Mouse (Mus musculus) midbrain, embryonic 12.5 days (tissue): ENCODE data around the gene Gpkow. TPM values are rescaled to one million over a fixed set of nuclear protein-coding genes. Genes with fewer than 3 reads are reported as not detected.
"Not testable (repeated sequence)": the region's sequence is repeated elsewhere in the genome, so short reads cannot be mapped to it uniquely, and the experiment has no call there.

Source experiments
- ATAC-seq: fragments of 200-750 bp; cut with Nextera tagmentation; 2 replicates; pipeline ENCODE4 v1.8.0; 2017; ENCODE audit warnings: low read depth, moderate TSS enrichment, moderate library complexity; ENCODE audit not compliant: low FRiP score
- H3K27ac ChIP-seq: fragments of 300-500 bp; sonication (generic); replicated peaks from 2 replicates; pipeline ENCODE4 v1.5.1; 2016; ENCODE audit warnings: mild to moderate bottlenecking
- H3K27me3 ChIP-seq: fragments of 300-500 bp; sonication (generic); 2 replicates; pipeline ENCODE4 v1.6.1; 2016; ENCODE audit warnings: mild to moderate bottlenecking
- H3K36me3 ChIP-seq: fragments of 300-500 bp; sonication (generic); 2 replicates; pipeline ENCODE4 v1.6.1; 2016
- H3K4me1 ChIP-seq: fragments of 300-500 bp; sonication (generic); 2 replicates; pipeline ENCODE4 v1.6.1; 2016
- H3K4me2 ChIP-seq: fragments of 300-500 bp; sonication (generic); replicated peaks from 2 replicates; pipeline ENCODE4 v1.6.1; 2016; ENCODE audit warnings: mild to moderate bottlenecking, moderate library complexity
- H3K4me3 ChIP-seq: fragments of 300-500 bp; sonication (generic); 2 replicates; pipeline ENCODE4 v1.5.1; 2016; ENCODE audit warnings: mild to moderate bottlenecking
- H3K9ac ChIP-seq: fragments of 300-500 bp; sonication (generic); replicated peaks from 2 replicates; pipeline ENCODE4 v1.6.1; 2016; ENCODE audit warnings: mild to moderate bottlenecking, moderate library complexity
- H3K9me3 ChIP-seq: fragments of 300-500 bp; sonication (generic); 2 replicates; pipeline ENCODE4 v1.6.1; 2016; ENCODE audit warnings: mild to moderate bottlenecking
- WGBS: fragments of 180-500 bp; shearing (Covaris S2); methylation state at CpG from one replicate; pipeline ENCODE4 v1.1.7; 2016; 5-methylcytosine and 5-hydroxymethylcytosine counted together
- polyA plus RNA-seq: library from polyadenylated mRNA; unstranded; fragments of >200 nt; fragmentation: Nextera tagmentation; extraction: Ambion mirVana; gene quantifications from 2 replicates; pipeline ENCODE4 v1.2.1, GENCODE M21; 2016

Gpkow gene
- polyA plus RNA-seq, 1 experiment from 2014 or later, result 45.7 TPM

- no peak overlapping the region for H3K9ac ChIP-seq
- no peak overlapping the region for H3K4me2 ChIP-seq
- no peak overlapping the region for H3K27ac ChIP-seq
- no peak for ATAC-seq
- 0 out of 2 replicates have a peak, but pooled peaks cover 3% of the 10 kb centered on the region for H3K4me1 ChIP-seq
- H3K9me3 ChIP-seq, result no peaks in the 10 kb centered on the region
- 46% methylated on average over 4 of the region's 4 CpGs for WGBS
- no peaks in the 10 kb centered on the region for H3K36me3 ChIP-seq
- H3K27me3 ChIP-seq, result no peaks in the 10 kb centered on the region
- H3K4me3 ChIP-seq, result no peak overlapping the region
Observed at GRCm38 (mm10) chrX:7692862-7693261, 4.1 kb upstream of the Gpkow start.

DNA sequence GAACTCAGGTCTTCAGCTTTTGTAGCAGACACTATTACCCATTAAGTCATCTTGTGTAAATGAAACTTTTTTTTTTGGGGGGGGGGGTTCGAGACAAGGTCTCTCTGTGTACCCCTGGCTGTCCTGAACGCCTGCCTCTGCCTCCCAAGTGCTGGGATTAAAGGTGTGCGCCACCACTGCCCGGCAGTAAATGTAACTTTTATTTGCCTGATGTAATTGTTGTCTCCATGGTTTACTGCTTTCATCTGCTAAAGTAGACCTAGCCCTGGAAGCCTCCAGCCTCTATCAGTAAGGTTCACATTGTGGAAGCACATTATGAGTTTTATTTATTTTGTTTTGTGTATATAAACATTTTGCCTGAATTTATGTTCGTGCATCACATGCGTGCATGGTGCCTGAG, 411 bp upstream of the Gpkow start:
- Histone ChIP-seq H3K4me1 (0 out of 2 replicates have a peak, but pooled peaks cover 4% of the 10 kb centered on the region), H3K4me3 (0 out of 2 replicates have a peak overlapping the region, but pooled peaks have one; percentile 57), H3K27ac (no peak overlapping the region), H3K9me3 (no peaks in the 10 kb centered on the region), H3K36me3 (no peaks in the 10 kb centered on the region; the same call in 1 of the 2 replicates), H3K4me2 (peak overlapping the region; percentile 40), H3K9ac (no peak overlapping the region), H3K27me3 (no peaks in the 10 kb centered on the region)
- ATAC-seq, result no peak; the same call in 1 of the 2 replicates
- WGBS, result 45% methylated on average over 6 of the region's 6 CpGs

GRCm38 (mm10) chrX:7713764-7714134, 16.8 kb downstream of the Gpkow start:
- H3K9me3 ChIP-seq, H3K4me1 ChIP-seq, H3K27me3 ChIP-seq, H3K36me3 ChIP-seq, ATAC-seq: not testable (repeated sequence)
- H3K4me3 ChIP-seq, result peak overlapping the region; percentile 34
- 0 out of 2 replicates have a peak overlapping the region, but pooled peaks have one; percentile 39 for H3K27ac ChIP-seq
- peak overlapping the region; percentile 37; the same call in 1 of the 2 replicates for H3K9ac ChIP-seq
- WGBS, result 32% methylated on average over 6 of the region's 12 CpGs
- H3K4me2 ChIP-seq, result peak overlapping the region; percentile 50

DNA sequence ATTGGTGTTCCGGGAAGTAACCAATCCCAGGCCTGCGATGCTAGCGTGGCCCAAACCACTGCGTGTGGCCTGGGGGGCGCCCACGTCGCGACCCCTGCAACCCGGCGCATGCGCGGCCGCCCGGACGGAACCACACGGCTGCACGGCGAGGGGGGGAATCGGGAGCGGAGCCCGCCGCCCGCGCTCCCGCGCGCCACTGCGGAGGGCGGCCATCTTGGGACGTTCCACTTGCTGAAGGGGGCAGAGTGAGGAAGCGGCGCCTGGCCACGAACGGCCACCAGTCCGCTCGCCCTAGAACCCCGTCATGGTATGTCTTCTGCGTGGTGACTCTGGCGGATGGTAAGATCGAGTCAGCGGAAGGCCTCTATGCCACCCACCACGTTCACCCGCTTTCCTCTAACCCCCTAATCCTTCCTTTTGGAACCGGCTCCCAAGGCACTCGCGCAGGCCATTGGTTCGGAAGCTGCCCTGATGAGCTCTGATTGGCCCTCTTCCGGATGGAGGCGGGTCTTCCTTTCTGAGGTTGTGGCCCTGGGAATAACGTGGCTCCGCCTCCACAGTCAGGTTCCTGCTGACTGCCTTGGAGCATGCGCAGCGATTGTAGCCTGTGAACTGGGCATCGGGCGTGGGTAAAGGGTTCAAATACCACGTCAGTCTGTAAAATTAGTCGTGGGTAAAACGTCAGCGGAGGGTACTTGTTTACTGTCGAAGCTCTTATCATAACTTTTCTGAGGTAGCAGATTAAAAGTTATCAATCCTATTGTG, 17.4 kb downstream of the Gpkow start, which contains the start of gene Wdr45:
Wdr45 (plus strand) TSS at position 199 of the 765 bp plus-strand sequence.
- not testable (repeated sequence) for H3K9me3 ChIP-seq, H3K4me1 ChIP-seq, H3K27me3 ChIP-seq, H3K36me3 ChIP-seq
- Histone ChIP-seq H3K9ac (peak within 1 kb of the TSS; percentile 37; the same call in 1 of the 2 replicates), H3K4me3 (peak within 1 kb of the TSS; percentile 34), H3K27ac (0 out of 2 replicates have a peak within 1 kb of the TSS, but pooled peaks have one; percentile 39), H3K4me2 (peak within 1 kb of the TSS; percentile 50)
- 16% methylated on average over 53 of the region's 60 CpGs for WGBS
- ATAC-seq, result peak; percentile 98

GRCm38 (mm10) chrX:7716058-7716457, 19.1 kb downstream of the Gpkow start:
- not testable (repeated sequence) for H3K4me2 ChIP-seq, H3K27me3 ChIP-seq, H3K4me3 ChIP-seq, H3K36me3 ChIP-seq, H3K4me1 ChIP-seq, H3K9me3 ChIP-seq, H3K9ac ChIP-seq, H3K27ac ChIP-seq, ATAC-seq
- 32% methylated on average over 1 of the region's 1 CpGs for WGBS

DNA sequence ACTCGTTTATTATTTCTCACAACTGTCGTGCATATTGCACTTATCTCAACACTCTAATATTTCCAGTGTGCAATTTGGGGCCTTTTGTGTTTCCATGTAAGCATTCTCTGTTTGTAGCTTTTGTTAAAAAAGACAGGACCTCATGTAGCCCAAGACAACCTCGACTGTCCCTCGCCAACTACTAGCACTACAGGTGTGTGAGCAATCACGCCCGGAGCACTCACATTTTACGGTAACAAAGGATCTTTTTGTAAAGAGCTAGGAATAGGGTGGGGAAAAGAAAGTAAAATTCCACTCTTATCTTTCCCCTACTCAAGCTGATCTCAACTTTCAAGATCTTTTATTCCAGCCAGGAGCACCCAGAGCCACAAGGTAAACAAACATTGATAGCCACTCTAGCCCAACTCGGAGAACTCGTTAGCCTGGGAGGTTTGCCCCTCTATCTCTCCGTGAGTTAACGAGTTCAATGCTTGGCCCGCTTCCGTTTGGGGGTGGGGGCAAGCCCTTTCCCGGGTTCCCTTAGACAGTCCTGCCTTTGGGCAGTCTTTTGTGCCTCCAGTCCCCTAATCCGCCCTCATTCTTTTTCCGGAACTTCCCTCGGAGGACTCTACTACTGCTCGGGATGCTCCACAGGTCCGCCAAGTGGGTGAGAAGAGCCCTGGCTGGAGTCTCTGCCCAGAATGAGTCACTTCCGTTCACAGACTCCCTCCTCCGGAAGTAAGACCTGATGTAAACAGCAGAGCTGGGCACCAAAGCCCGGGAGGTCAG, 24.8 kb downstream of the Gpkow start, which contains the start of gene Gm45208:
Gm45208 (plus strand) TSS at position 732 of the 768 bp plus-strand sequence.
- Histone ChIP-seq H3K36me3 (peaks cover 13% of the 10 kb centered on the region; the same call in 1 of the 2 replicates), H3K9me3 (no peaks in the 10 kb centered on the region), H3K4me3 (peak within 1 kb of the TSS; percentile 57), H3K4me1 (peaks cover 4% of the 10 kb centered on the region; the same call in 1 of the 2 replicates), H3K27ac (peak within 1 kb of the TSS; percentile 90), H3K9ac (peak within 1 kb of the TSS; percentile 59), H3K4me2 (peak within 1 kb of the TSS; percentile 59), H3K27me3 (no peaks in the 10 kb centered on the region)
- ATAC-seq, result peak; percentile 87
- 23% methylated on average over 22 of the region's 22 CpGs for WGBS

GRCm38 (mm10) chrX:7722282-7722611, 25.3 kb downstream of the Gpkow start:
- WGBS, result 20% methylated on average over 11 of the region's 11 CpGs
- H3K9ac ChIP-seq, result peak overlapping the region; percentile 59
- H3K27me3 ChIP-seq, result no peaks in the 10 kb centered on the region
- H3K4me1 ChIP-seq, result peaks cover 4% of the 10 kb centered on the region; the same call in 1 of the 2 replicates
- H3K36me3 ChIP-seq, result peaks cover 16% of the 10 kb centered on the region; the same call in 1 of the 2 replicates
- H3K9me3 ChIP-seq, result no peaks in the 10 kb centered on the region
- ATAC-seq, result no peak; the same call in 1 of the 2 replicates
- peak overlapping the region; percentile 59 for H3K4me2 ChIP-seq
- H3K4me3 ChIP-seq, result peak overlapping the region; percentile 57
- H3K27ac ChIP-seq, result 0 out of 2 replicates have a peak overlapping the region, but pooled peaks have one; percentile 90

GRCm38 (mm10) chrX:7722691-7723090, 25.8 kb downstream of the Gpkow start:
- Histone ChIP-seq H3K9me3 (no peaks in the 10 kb centered on the region), H3K4me1 (peaks cover 7% of the 10 kb centered on the region; the same call in 1 of the 2 replicates), H3K36me3 (peaks cover 16% of the 10 kb centered on the region; the same call in 1 of the 2 replicates), H3K9ac (peak overlapping the region; percentile 59; the same call in 1 of the 2 replicates), H3K27me3 (no peaks in the 10 kb centered on the region), H3K27ac (no peak overlapping the region), H3K4me3 (peak overlapping the region; percentile 57), H3K4me2 (peak overlapping the region; percentile 59)
- ATAC-seq, result no peak
- WGBS, result 36% methylated on average over 4 of the region's 4 CpGs

DNA sequence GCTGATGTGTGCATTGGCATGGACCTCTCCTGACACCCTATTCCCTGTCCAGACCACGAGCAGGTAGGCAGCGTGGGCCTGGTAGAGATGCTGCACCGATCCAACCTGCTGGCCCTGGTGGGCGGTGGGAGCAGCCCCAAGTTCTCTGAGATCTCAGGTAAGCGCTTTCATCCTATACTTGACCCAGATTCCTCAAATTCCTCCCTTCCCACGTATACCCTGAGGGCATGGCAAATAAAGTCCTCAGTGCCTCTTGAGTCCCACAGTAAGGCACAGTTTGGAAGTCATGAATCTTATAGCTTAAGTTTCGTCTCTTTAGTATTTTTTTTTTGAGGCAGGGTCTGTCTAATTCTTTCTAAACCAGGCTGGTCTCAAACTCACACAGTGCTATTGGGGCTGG, 27.2 kb downstream of the Gpkow start:
- no peak overlapping the region for H3K4me3 ChIP-seq
- no peaks in the 10 kb centered on the region for H3K9me3 ChIP-seq
- peaks cover 10% of the 10 kb centered on the region; the same call in 1 of the 2 replicates for H3K4me1 ChIP-seq
- ATAC-seq, result no peak
- H3K4me2 ChIP-seq, result no peak overlapping the region
- no peak overlapping the region for H3K27ac ChIP-seq
- H3K36me3 ChIP-seq, result peaks cover 16% of the 10 kb centered on the region; the same call in 1 of the 2 replicates
- H3K27me3 ChIP-seq, result no peaks in the 10 kb centered on the region
- 82% methylated on average over 7 of the region's 7 CpGs for WGBS
- no peak overlapping the region for H3K9ac ChIP-seq

DNA sequence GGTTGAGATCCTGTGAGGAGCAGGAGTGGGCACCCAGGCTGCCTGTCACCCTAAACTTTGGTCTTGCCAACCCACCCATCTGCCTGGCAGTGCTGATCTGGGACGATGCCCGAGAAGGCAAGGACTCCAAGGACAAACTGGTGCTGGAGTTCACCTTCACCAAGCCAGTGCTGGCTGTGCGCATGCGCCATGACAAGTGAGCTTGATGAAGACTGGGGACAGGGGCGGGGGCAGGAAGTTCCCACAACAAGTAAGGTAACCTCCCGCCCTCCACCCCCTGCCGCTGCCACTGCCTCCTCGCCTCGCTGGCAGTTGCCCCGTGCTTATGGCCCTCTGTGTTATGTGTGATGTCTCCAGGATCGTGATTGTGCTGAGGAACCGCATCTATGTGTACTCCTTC, 28.9 kb downstream of the Gpkow start:
- no peak overlapping the region for H3K4me2 ChIP-seq
- no peaks in the 10 kb centered on the region for H3K9me3 ChIP-seq
- ATAC-seq, result no peak
- H3K36me3 ChIP-seq, result peaks cover 16% of the 10 kb centered on the region; the same call in 1 of the 2 replicates
- no peak overlapping the region for H3K4me3 ChIP-seq
- WGBS, result 88% methylated on average over 12 of the region's 12 CpGs
- peaks cover 13% of the 10 kb centered on the region; the same call in 1 of the 2 replicates for H3K4me1 ChIP-seq
- H3K27me3 ChIP-seq, result no peaks in the 10 kb centered on the region
- H3K9ac ChIP-seq, result no peak overlapping the region
- no peak overlapping the region for H3K27ac ChIP-seq

DNA sequence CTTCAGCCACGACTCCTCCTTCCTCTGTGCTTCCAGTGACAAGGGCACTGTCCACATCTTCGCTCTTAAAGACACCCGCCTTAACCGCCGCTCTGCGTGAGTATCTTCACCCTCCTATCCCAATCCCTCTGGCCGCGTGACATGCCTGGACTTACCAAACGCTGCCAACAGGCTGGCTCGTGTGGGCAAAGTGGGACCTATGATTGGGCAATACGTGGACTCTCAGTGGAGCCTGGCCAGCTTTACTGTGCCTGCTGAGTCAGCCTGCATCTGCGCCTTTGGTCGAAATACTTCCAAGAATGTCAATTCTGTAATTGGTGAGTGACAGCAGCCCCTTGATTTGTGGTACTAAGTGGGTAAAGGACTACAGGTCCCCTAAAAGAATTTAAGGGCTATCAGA, 30.2 kb downstream of the Gpkow start:
- H3K4me1 ChIP-seq, result peaks cover 13% of the 10 kb centered on the region; the same call in 1 of the 2 replicates
- no peak overlapping the region for H3K4me2 ChIP-seq
- 92% methylated on average over 13 of the region's 13 CpGs for WGBS
- no peak overlapping the region for H3K9ac ChIP-seq
- no peaks in the 10 kb centered on the region for H3K27me3 ChIP-seq
- H3K9me3 ChIP-seq, result no peaks in the 10 kb centered on the region
- H3K4me3 ChIP-seq, result no peak overlapping the region
- ATAC-seq, result no peak
- peaks cover 16% of the 10 kb centered on the region; the same call in 1 of the 2 replicates for H3K36me3 ChIP-seq
- H3K27ac ChIP-seq, result no peak overlapping the region
